Mouse (Mus musculus): ENCODE data around the gene Fbln5. TPM values are rescaled to one million over a fixed set of nuclear protein-coding genes. Genes with fewer than 3 reads are reported as not detected.

Gene Fbln5
- 108 and 152 TPM in 2 replicates for polyA plus RNA-seq (2014; fragmentation: Nextera tagmentation; extraction: Ambion mirVana)

DNA sequence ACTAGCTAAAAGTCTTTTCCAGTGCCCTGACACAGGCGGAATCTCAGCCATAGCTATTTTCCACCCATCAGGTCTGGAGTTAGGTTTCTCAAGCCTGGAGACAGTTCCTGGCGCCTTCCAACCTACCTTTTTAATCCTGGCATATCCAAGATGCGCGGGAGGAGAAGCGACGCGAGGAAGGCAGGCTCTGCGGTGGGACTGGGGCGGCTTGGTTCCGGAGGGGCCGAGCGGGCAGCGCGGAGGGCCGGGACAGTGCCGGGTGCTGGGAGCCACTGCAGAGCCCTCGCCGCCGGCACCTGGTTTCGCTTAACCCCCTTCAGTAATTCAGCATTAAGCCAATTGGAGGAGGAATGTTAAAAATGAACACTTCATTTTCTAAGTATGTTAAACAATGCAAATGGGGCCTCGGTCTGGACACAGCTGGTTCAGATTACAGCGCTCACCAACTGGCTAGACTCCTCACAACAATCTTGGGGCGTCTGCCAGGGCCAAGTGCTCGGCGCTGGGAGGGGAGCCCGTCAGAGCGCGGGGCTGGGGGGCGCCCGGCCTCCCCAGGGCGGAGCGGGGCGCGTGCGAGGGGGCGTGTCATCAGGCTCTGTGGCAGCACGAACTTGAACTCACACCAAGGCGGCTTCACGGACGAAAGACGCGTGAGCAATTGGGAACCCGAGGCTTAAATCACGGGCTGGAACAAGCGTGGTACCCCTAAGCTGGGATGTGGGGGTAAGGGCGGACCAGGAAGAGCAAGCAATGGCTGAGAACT lies at the start of gene Fbln5:
TSS of gene Fbln5 (minus strand) at position 448 of the 763 bp plus-strand sequence.
- Histone ChIP-seq H3K27ac (replicated peaks in 1 of 2; ENCODE audit: control insufficient read depth in 1 of 2, insufficient read depth in 1 of 2, low read depth in 2 of 2, low read length in 2 of 2) (peak within 1 kb of the TSS; percentile 66 to 68), H3K9me3 (ENCODE audit: control insufficient read depth, low read length) (no peaks in the 10 kb centered on the region), H3K27me3 (ENCODE audit: control insufficient read depth, insufficient read depth, low read length) (no peaks in the 10 kb centered on the region), H3K4me1 (ENCODE audit: control insufficient read depth in 2 of 2, insufficient read depth in 2 of 2, low read length in 2 of 2) (peaks cover 7 to 16% of the 10 kb centered on the region in 2 experiments; a peak in 2 of 4 replicates), H3K4me3 (ENCODE audit: control insufficient read depth in 1 of 2, insufficient read depth in 1 of 2, low read depth in 1 of 2, low read length in 2 of 2) (peak within 1 kb of the TSS; percentile 54 to 62), H3K36me3 (ENCODE audit: control insufficient read depth, insufficient read depth, low read length) (no peaks in the 10 kb centered on the region), H3K9ac (ENCODE audit: low read length) (peak within 1 kb of the TSS; percentile 64), H3K4me2 (ENCODE audit: low read length) (peak within 1 kb of the TSS; percentile 98)
- peak; percentile 62 for ATAC-seq (ENCODE audit: insufficient number of reproducible peaks, insufficient read depth, low FRiP score, low read depth)
- WGBS: under 1% methylated on average over 46 of the region's 46 CpGs

DNA sequence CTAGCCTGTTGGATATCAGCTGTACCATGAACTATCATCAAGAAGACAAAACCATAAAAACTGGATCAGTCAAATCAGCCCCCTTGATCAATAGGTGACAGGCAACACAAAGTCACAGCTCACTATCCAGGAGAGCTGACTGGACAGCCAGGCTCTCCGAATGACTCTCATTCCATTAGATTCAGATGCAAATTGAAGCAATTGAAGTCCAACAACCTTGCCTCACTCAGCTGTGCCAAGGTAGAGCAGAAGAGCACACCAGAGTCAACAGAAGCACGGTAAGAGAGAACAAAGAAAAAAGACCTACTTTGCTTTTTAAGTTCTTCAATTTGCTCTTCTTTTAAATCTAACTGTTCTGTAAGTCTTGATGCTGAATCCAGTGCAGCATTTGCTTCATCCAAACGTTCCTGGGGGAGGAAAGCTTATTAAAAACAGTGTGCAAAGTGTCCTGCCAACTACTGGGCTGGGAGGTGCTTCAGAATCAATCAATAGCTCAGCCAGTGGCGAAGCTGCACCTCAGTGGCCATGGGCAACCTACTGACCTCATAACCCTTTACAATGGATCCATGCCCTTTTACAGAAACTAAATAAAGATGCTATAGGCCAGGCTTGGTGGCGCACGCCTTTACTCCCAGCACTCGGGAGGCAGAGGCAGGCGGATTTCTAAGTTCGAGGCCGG lies 43.6 kb upstream of the Fbln5 start:
- H3K9ac ChIP-seq (ENCODE audit: low read length): no peak overlapping the region
- H3K9me3 ChIP-seq (ENCODE audit: control insufficient read depth, low read length): no peaks in the 10 kb centered on the region
- no peak overlapping the region for H3K4me3 ChIP-seq (ENCODE audit: control insufficient read depth in 1 of 2, insufficient read depth in 1 of 2, low read depth in 1 of 2, low read length in 2 of 2)
- no peaks in the 10 kb centered on the region for H3K27me3 ChIP-seq (ENCODE audit: control insufficient read depth, insufficient read depth, low read length)
- H3K4me1 ChIP-seq (ENCODE audit: control insufficient read depth in 2 of 2, insufficient read depth in 2 of 2, low read length in 2 of 2): no peaks in the 10 kb centered on the region
- 91% methylated on average over 10 of the region's 10 CpGs for WGBS
- peaks cover 44% of the 10 kb centered on the region for H3K36me3 ChIP-seq (ENCODE audit: control insufficient read depth, insufficient read depth, low read length)
- no peak for ATAC-seq (ENCODE audit: insufficient number of reproducible peaks, insufficient read depth, low FRiP score, low read depth)
- H3K4me2 ChIP-seq (ENCODE audit: low read length): no peak overlapping the region
- no peak overlapping the region for H3K27ac ChIP-seq (replicated peaks in 1 of 2; ENCODE audit: control insufficient read depth in 1 of 2, insufficient read depth in 1 of 2, low read depth in 2 of 2, low read length in 2 of 2)

DNA sequence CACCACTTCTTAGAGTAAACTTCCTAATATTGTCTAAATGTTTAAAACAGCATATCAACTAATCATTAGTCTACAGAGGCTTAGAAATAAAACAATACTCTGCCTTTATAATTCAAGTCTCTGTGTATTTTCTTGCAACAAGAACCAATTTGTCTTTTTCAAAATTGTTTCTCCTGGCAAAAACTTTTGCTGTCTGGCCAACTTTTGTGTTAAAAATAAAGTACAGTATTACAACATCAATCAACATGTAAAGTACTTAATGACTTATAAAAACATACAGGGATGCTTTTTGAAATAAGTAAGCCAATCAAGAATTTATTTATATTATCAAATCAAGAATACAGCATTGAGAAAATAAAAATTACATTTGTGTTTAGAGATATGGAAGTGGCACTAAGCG lies 41.4 kb upstream of the Fbln5 start:
- Histone ChIP-seq H3K4me3 (ENCODE audit: control insufficient read depth in 1 of 2, insufficient read depth in 1 of 2, low read depth in 1 of 2, low read length in 2 of 2) (no peak overlapping the region), H3K4me1 (ENCODE audit: control insufficient read depth in 2 of 2, insufficient read depth in 2 of 2, low read length in 2 of 2) (no peaks in the 10 kb centered on the region), H3K9me3 (ENCODE audit: control insufficient read depth, low read length) (no peaks in the 10 kb centered on the region), H3K36me3 (ENCODE audit: control insufficient read depth, insufficient read depth, low read length) (peaks cover 27% of the 10 kb centered on the region), H3K27ac (replicated peaks in 1 of 2; ENCODE audit: control insufficient read depth in 1 of 2, insufficient read depth in 1 of 2, low read depth in 2 of 2, low read length in 2 of 2) (no peak overlapping the region), H3K9ac (ENCODE audit: low read length) (no peak overlapping the region), H3K4me2 (ENCODE audit: low read length) (no peak overlapping the region), H3K27me3 (ENCODE audit: control insufficient read depth, insufficient read depth, low read length) (no peaks in the 10 kb centered on the region)
- no peak for ATAC-seq (ENCODE audit: insufficient number of reproducible peaks, insufficient read depth, low FRiP score, low read depth)
- 80% methylated on average over 1 of the region's 1 CpGs for WGBS

DNA sequence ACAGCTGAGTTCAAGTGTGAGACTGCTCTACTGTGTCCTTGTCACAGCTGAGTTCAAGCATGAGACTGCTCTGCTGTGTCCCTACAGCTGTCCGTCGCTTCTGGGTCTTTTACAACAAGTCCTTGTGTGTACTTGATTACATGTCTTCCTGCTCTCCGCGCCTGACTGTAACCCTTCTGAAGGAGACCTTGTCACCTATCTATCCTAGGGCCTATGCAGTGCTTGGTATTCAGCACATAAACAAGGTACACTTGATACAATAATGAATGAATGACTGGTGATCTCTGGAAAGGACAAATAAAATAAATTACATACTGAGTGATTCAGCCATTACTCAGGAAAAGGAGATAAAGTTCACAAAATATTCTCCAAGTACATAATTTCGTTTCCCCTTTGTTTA lies 39.2 kb upstream of the Fbln5 start:
- no peaks in the 10 kb centered on the region for H3K27me3 ChIP-seq (ENCODE audit: control insufficient read depth, insufficient read depth, low read length)
- no peaks in the 10 kb centered on the region for H3K4me1 ChIP-seq (ENCODE audit: control insufficient read depth in 2 of 2, insufficient read depth in 2 of 2, low read length in 2 of 2)
- H3K9ac ChIP-seq (ENCODE audit: low read length): no peak overlapping the region
- no peak overlapping the region for H3K4me3 ChIP-seq (ENCODE audit: control insufficient read depth in 1 of 2, insufficient read depth in 1 of 2, low read depth in 1 of 2, low read length in 2 of 2)
- peaks cover 20% of the 10 kb centered on the region for H3K36me3 ChIP-seq (ENCODE audit: control insufficient read depth, insufficient read depth, low read length)
- no peaks in the 10 kb centered on the region for H3K9me3 ChIP-seq (ENCODE audit: control insufficient read depth, low read length)
- no peak overlapping the region for H3K4me2 ChIP-seq (ENCODE audit: low read length)
- ATAC-seq (ENCODE audit: insufficient number of reproducible peaks, insufficient read depth, low FRiP score, low read depth): no peak
- 66% methylated on average over 5 of the region's 5 CpGs for WGBS
- peak overlapping the region in 1 of 2 experiments; percentile 53; a peak in 3 of 4 replicates for H3K27ac ChIP-seq (replicated peaks in 1 of 2; ENCODE audit: control insufficient read depth in 1 of 2, insufficient read depth in 1 of 2, low read depth in 2 of 2, low read length in 2 of 2)

DNA sequence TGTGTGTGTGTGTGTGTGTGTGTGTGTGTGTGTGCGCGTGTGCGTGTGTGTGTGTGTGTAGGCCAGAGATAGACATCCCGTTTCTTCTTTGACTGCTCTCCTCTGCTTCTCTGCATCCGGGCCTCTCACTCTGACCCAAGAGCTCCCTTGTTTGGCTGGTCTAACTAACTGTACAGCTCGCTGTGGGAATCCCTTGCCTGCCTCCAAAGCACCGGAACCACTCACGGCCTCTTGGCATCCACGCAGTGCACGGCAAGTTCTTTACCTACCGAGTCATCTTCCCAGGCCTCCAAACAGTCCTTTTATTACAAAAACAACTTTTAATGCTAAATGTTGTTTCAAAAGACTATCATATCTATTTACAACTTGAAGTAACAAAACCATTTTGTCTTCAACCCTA lies 35.5 kb upstream of the Fbln5 start:
- 94% methylated on average over 11 of the region's 11 CpGs for WGBS
- ATAC-seq (ENCODE audit: insufficient number of reproducible peaks, insufficient read depth, low FRiP score, low read depth): no peak
- Histone ChIP-seq H3K9ac (ENCODE audit: low read length) (no peak overlapping the region), H3K4me2 (ENCODE audit: low read length) (no peak overlapping the region), H3K36me3 (ENCODE audit: control insufficient read depth, insufficient read depth, low read length) (peaks cover 5% of the 10 kb centered on the region; the same call in 1 of the 2 replicates), H3K9me3 (ENCODE audit: control insufficient read depth, low read length) (no peaks in the 10 kb centered on the region), H3K4me3 (ENCODE audit: control insufficient read depth in 1 of 2, insufficient read depth in 1 of 2, low read depth in 1 of 2, low read length in 2 of 2) (no peak overlapping the region), H3K4me1 (ENCODE audit: control insufficient read depth in 2 of 2, insufficient read depth in 2 of 2, low read length in 2 of 2) (peaks cover 6 to 17% of the 10 kb centered on the region in 2 experiments), H3K27me3 (ENCODE audit: control insufficient read depth, insufficient read depth, low read length) (no peaks in the 10 kb centered on the region), H3K27ac (replicated peaks in 1 of 2; ENCODE audit: control insufficient read depth in 1 of 2, insufficient read depth in 1 of 2, low read depth in 2 of 2, low read length in 2 of 2) (no peak overlapping the region)

DNA sequence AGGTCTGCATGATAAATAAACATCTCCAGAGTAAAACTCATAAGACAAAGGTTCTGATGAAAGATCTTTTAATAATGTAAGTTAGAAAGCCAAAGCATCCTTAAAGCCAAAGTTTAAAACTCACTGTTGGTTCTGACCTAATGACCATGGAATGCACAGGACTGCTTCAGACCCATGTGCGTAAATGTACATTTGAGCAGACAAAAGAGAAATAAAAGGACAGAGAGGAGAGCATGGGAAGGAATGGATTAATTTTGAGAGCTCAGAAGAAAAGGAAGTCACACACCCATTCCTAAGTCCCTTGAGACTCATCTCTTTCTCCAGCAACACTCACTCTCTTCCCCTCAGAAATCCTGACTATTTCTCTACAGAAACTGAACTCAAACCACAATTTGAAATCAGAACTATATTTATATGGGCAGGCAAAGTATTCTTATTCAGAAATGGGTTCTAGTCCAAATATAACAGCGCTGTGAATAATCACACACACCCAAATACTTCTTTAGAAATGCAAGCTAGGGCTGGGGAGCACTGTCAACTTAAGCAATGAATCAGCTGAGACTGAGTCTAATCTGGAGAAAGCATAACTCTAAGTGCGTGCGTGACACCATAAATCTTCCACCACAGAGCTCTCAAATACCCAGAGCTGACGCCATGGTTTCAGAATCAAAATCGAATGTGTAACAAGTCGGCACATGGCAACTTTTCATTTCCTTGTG lies 33.1 kb upstream of the Fbln5 start:
- Histone ChIP-seq H3K4me2 (ENCODE audit: low read length) (peak overlapping the region; percentile 16), H3K36me3 (ENCODE audit: control insufficient read depth, insufficient read depth, low read length) (peaks cover 5% of the 10 kb centered on the region; the same call in 1 of the 2 replicates), H3K27ac (replicated peaks in 1 of 2; ENCODE audit: control insufficient read depth in 1 of 2, insufficient read depth in 1 of 2, low read depth in 2 of 2, low read length in 2 of 2) (peak overlapping the region; percentile 49 to 64; a peak in 3 of 4 replicates), H3K4me1 (ENCODE audit: control insufficient read depth in 2 of 2, insufficient read depth in 2 of 2, low read length in 2 of 2) (peaks cover 6 to 17% of the 10 kb centered on the region in 2 experiments), H3K9me3 (ENCODE audit: control insufficient read depth, low read length) (no peaks in the 10 kb centered on the region), H3K4me3 (ENCODE audit: control insufficient read depth in 1 of 2, insufficient read depth in 1 of 2, low read depth in 1 of 2, low read length in 2 of 2) (no peak overlapping the region), H3K9ac (ENCODE audit: low read length) (peak overlapping the region; percentile 21; the same call in 1 of the 2 replicates), H3K27me3 (ENCODE audit: control insufficient read depth, insufficient read depth, low read length) (no peaks in the 10 kb centered on the region)
- 54% methylated on average over 7 of the region's 7 CpGs for WGBS
- ATAC-seq (ENCODE audit: insufficient number of reproducible peaks, insufficient read depth, low FRiP score, low read depth): peak; percentile 50; the same call in 1 of the 2 replicates

DNA sequence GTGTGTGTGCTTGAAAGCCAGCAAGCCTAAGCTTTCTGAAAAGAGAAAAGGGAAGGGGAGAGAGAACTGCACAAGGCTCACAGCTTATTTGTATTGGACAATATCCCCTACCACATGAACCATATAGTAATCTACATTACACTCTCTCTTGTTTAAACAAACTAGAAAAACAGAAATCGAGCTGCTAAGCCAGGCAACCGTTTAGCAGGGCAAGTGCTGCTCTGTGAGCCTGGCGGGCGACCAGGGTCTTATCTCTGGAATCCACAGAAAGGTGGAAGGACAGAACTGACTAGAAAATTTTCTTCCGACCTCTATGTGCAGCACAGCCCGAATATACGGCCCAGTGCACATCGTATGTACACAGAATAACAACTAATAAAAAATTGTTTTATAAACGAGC lies 32.5 kb upstream of the Fbln5 start:
- ATAC-seq (ENCODE audit: insufficient number of reproducible peaks, insufficient read depth, low FRiP score, low read depth): no peak
- Histone ChIP-seq H3K27ac (replicated peaks in 1 of 2; ENCODE audit: control insufficient read depth in 1 of 2, insufficient read depth in 1 of 2, low read depth in 2 of 2, low read length in 2 of 2) (peak overlapping the region; percentile 49 to 64; a peak in 3 of 4 replicates), H3K4me1 (ENCODE audit: control insufficient read depth in 2 of 2, insufficient read depth in 2 of 2, low read length in 2 of 2) (peaks cover 6 to 17% of the 10 kb centered on the region in 2 experiments), H3K4me3 (ENCODE audit: control insufficient read depth in 1 of 2, insufficient read depth in 1 of 2, low read depth in 1 of 2, low read length in 2 of 2) (no peak overlapping the region), H3K9me3 (ENCODE audit: control insufficient read depth, low read length) (no peaks in the 10 kb centered on the region), H3K9ac (ENCODE audit: low read length) (no peak overlapping the region), H3K4me2 (ENCODE audit: low read length) (peak overlapping the region; percentile 3; the same call in 1 of the 2 replicates), H3K36me3 (ENCODE audit: control insufficient read depth, insufficient read depth, low read length) (peaks cover 9% of the 10 kb centered on the region), H3K27me3 (ENCODE audit: control insufficient read depth, insufficient read depth, low read length) (no peaks in the 10 kb centered on the region)
- WGBS: 25% methylated on average over 9 of the region's 9 CpGs

Measured in heart, embryonic 14.5 days (tissue).